Mouse (Mus musculus): ENCODE results near the gene Agtrap.
A peak's percentile ranks its signal among the peaks of the same experiment; 100 is the strongest.
"Not testable (repeated sequence)": the region's sequence is repeated elsewhere in the genome, so short reads cannot be mapped to it uniquely, and the experiment has no call there.

Gene Agtrap

GRCm38 (mm10) chr4:148087907-148088527 lies at the start of gene Agtrap:
Gene Agtrap (minus strand): TSS chr4:148088031.
- peak; percentile 89 to 91 for DNase-seq (ENCODE audit: low spot score in 2 of 2)

- no peak for DNase-seq (ENCODE audit: low spot score in 2 of 2)
These were observed 49.7 kb upstream of the Agtrap start for GRCm38 (mm10) chr4:148137503-148137902.

GRCm38 (mm10) chr4:148134988-148135387 lies 47.2 kb upstream of the Agtrap start:
- DNase-seq (ENCODE audit: low spot score in 2 of 2) = no peak

GRCm38 (mm10) chr4:148131497-148132081 lies 43.8 kb upstream of the Agtrap start:
- peak in 1 of 2 experiments; percentile 50 for DNase-seq (ENCODE audit: low spot score in 2 of 2)

GRCm38 (mm10) chr4:148130561-148131413 lies 43.0 kb upstream of the Agtrap start, which contains the start of gene Draxin:
Gene Draxin (minus strand): TSS chr4:148130698.
- DNase-seq (ENCODE audit: low spot score in 2 of 2) = peak in 1 of 2 experiments; percentile 81

GRCm38 (mm10) chr4:148130133-148130532 lies 42.3 kb upstream of the Agtrap start, which contains the start of gene Mad2l2:
Gene Mad2l2 (plus strand): TSS chr4:148130384.
- no peak for DNase-seq (ENCODE audit: low spot score in 2 of 2)

- DNase-seq (ENCODE audit: low spot score in 2 of 2) = no peak
These were observed 40.8 kb upstream of the Agtrap start for GRCm38 (mm10) chr4:148128672-148129071.

GRCm38 (mm10) chr4:148128241-148128640 lies 40.4 kb upstream of the Agtrap start:
- no peak for DNase-seq (ENCODE audit: low spot score in 2 of 2)

- no peak for DNase-seq (ENCODE audit: low spot score in 2 of 2)
These were observed 34.8 kb upstream of the Agtrap start for GRCm38 (mm10) chr4:148122694-148123066.

GRCm38 (mm10) chr4:148121982-148122693 lies 34.3 kb upstream of the Agtrap start:
- peak in 1 of 2 experiments; percentile 67 for DNase-seq (ENCODE audit: low spot score in 2 of 2)

- peak; percentile 85 to 96 for DNase-seq (ENCODE audit: low spot score in 2 of 2)
These were observed 33.5 kb upstream of the Agtrap start for GRCm38 (mm10) chr4:148121362-148121761.

- DNase-seq (ENCODE audit: low spot score in 2 of 2) = no peak
These were observed 32.7 kb upstream of the Agtrap start for GRCm38 (mm10) chr4:148120555-148120954.

GRCm38 (mm10) chr4:148119578-148119977 lies 31.7 kb upstream of the Agtrap start:
- not testable (repeated sequence) for DNase-seq (ENCODE audit: low spot score in 2 of 2)

- no peak for DNase-seq (ENCODE audit: low spot score in 2 of 2)
These were observed 29.6 kb upstream of the Agtrap start for GRCm38 (mm10) chr4:148117392-148117791.

GRCm38 (mm10) chr4:148116657-148117056 lies 28.8 kb upstream of the Agtrap start:
- no peak for DNase-seq (ENCODE audit: low spot score in 2 of 2)

- DNase-seq (ENCODE audit: low spot score in 2 of 2) = no peak
These were observed 27.6 kb upstream of the Agtrap start for GRCm38 (mm10) chr4:148115467-148115866.

GRCm38 (mm10) chr4:148114758-148115391 lies 27.0 kb upstream of the Agtrap start:
- peak; percentile 88 to 92 for DNase-seq (ENCODE audit: low spot score in 2 of 2)

- DNase-seq (ENCODE audit: low spot score in 2 of 2) = no peak
These were observed 24.7 kb upstream of the Agtrap start for GRCm38 (mm10) chr4:148112519-148112918.

GRCm38 (mm10) chr4:148109215-148109614 lies 21.4 kb upstream of the Agtrap start:
- no peak for DNase-seq (ENCODE audit: low spot score in 2 of 2)

- peak in 1 of 2 experiments; percentile 25 for DNase-seq (ENCODE audit: low spot score in 2 of 2)
These were observed 20.8 kb upstream of the Agtrap start for GRCm38 (mm10) chr4:148108565-148109100.
